Mouse (Mus musculus) lung, postnatal 0 days (tissue): Measurements from ENCODE around the gene C3.

Source experiments
- CTCF ChIP-seq: IDR thresholded peaks from 2 replicates; pipeline ENCODE4 v1.5.1; 2016; ENCODE audit warnings: antibody characterized with exemption, mild to moderate bottlenecking
- EP300 ChIP-seq: IDR thresholded peaks from 2 replicates; pipeline ENCODE4 v1.6.1; 2016; ENCODE audit warnings: antibody characterized with exemption, mild to moderate bottlenecking, control low read depth

DNA sequence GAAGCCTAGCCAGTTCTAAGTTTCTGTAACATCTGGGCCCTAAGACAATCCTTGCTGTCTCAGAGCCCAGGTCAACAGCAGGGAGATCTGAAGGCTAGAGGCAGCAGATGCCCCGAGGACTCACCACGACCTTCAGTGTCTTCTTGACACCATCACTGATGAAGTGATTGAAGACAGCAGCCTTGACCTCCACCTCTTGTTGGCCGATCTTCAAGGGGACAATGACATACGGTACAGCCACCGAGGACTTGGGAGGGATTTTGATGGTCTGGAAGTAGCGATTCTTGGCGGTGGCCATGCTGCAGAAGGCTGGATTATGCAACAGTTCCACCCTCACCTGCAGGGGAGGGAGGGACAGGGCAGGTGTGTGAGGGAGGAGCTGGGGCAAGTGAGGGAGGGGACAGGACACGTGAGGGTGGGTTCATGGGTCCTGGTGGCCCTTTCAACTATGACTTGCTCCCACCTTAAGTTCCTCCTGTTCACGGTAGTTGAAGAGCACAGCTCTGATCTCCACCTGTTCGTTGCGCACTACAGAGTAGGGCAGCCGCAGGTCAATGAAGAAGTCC lies 9.5 kb downstream of the C3 start:
- no peak for TF ChIP-seq CTCF
- TF ChIP-seq EP300: no peak
